Mouse (Mus musculus) 3134 (cell line): ENCODE results near the gene Slc24a3.

ENCODE experiments used
- DNase-seq: peaks from one replicate; pipeline ENCODE4 v3.0.0-alpha.2; 2011; ENCODE audit warnings: low spot score; ENCODE audit not compliant: insufficient read length; ENCODE audit errors: extremely low read depth

Gene Slc24a3

GRCm38 (mm10) chr2:145196501-145197042 is 29.0 kb downstream of the Slc24a3 start:
- no peak for DNase-seq

DNA sequence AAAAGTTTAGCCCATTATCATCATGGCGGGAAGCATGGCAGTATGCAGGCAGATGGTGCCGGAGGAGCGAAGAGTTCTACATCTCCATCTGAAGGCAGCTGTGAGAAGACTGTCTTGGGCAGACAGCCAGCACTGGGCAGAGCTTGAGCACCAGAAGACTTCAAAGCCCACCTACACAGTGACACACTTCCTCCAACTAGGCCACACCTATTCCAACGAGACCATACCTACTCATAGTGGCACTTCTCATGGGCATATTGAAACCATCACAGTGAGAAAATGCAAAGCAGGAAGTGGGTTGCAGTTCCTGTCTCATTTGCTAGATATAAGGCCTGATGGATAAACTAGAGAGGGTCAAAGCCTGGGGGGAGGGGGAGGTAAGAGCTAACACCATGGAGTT is 29.5 kb downstream of the Slc24a3 start:
- DNase-seq: no peak

GRCm38 (mm10) chr2:145213587-145213986 is 46.0 kb downstream of the Slc24a3 start:
- DNase-seq: no peak

DNA sequence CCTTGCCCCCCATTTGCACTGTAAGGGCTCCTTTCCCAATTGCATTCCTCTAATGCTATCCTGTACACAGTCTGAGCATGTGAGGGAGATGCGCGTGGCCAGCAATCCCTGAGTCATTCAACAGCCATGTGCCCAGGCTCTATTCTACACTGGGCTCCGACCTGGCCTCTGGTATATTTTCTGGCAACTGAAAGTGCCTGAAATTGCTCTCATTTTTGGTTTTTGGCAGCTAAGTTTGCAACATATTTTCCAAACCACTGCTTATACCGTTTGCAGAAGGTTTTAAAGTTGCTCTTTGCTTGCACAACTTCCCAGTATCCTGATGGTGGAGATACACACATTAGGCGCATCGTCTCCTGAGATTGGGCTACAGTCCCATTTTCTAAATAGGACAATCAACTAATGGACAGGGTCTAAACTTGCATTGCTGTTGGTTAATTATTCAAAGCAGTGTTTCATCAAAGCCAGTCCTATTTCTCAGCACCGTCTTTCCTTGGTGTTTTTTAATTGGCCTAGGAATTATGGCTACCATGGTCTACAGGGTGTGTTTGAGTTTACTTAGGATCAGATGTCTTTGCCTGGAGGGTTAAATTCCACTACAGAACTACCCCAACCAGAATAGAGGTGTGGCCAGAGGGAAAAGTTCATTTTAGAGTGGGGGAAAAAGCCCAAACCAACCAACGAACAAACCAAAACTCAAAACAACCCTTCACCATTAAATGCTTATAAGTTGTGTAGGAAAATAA is 46.7 kb downstream of the Slc24a3 start:
- peak; percentile 77 for DNase-seq

DNA sequence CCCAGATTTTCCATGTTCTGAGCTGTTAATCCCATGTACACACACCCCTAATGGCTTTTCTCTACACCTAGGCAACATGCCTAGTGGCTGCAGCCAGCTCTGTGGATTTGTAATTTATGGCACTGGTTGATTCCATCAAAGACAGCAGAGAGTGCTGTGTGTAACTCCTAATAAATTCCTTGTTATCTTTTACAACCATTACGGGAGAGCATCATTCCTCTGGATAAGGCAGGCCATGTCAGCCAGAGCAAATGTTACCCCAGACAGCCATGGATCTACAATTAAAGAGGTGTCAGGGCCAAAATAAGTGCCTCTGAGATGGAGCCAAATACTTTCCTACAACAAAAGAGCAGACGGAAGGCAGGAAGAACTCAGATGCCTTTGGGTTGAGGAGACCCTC is 49.0 kb downstream of the Slc24a3 start:
- DNase-seq: no peak

GRCm38 (mm10) chr2:145217422-145217821 is 49.9 kb downstream of the Slc24a3 start:
- DNase-seq: no peak

DNA sequence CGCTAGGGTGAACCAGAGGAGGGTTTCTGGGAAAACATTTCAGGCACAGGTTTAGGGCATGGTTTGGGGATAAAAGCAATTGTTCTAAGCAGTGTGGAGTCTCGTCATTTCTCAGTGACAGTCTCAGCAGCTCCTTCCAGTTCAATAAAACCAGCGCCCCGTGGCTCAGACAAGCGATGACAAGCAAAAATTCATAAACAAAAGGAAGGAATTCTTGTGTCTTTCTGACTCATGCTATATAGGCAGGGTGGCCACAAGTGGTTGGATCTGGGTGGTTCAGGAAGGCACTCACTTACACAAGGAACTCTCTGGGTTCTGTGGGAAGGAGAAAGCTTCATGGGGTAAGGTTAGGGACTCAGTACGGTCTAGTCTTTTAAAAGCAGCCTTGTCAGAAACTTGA is 51.7 kb downstream of the Slc24a3 start:
- DNase-seq: peak; percentile 65

GRCm38 (mm10) chr2:145223646-145224045 is 56.1 kb downstream of the Slc24a3 start:
- peak; percentile 80 for DNase-seq

- no peak for DNase-seq
These were observed 58.1 kb downstream of the Slc24a3 start for GRCm38 (mm10) chr2:145225640-145226039.

- DNase-seq: no peak
These were observed 58.5 kb downstream of the Slc24a3 start for GRCm38 (mm10) chr2:145226100-145226499.

- no peak for DNase-seq
These were observed 59.8 kb downstream of the Slc24a3 start for GRCm38 (mm10) chr2:145227351-145227750.

DNA sequence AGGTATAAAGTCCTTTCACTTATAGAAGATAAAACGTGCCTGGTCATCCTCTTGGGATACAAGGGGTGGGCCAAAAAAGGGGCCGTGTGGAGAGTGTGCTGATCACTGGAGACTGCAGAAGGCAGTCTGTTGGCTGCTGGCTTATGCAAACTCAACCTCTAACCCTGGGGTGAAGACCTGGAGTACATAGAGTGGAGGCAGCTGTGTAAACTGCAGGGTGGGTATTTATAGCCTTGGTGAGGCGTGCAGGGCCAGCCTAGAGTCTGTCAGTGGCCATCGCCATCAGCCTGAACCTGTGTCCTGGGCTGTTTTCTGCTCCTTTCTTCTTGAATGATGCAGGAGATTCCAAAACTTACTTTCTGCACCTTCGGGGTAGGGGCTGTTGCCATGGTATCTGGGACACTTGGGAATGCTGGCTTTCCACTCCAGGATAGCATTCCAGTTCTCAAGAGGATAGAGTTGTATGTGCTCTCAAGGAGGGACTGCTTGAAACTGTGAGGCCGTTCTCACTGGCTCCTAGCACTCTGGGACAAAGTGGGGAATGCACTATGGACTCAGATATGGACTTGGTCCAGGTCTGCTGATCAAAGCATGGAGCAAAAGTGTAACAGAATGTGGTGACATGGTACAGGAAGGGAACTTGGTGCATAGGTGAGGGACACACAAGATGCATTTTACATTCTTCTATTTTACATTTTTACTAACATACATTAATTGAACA is 65.4 kb downstream of the Slc24a3 start:
- no peak for DNase-seq

GRCm38 (mm10) chr2:145233547-145234398 is 66.2 kb downstream of the Slc24a3 start:
- DNase-seq: no peak

DNA sequence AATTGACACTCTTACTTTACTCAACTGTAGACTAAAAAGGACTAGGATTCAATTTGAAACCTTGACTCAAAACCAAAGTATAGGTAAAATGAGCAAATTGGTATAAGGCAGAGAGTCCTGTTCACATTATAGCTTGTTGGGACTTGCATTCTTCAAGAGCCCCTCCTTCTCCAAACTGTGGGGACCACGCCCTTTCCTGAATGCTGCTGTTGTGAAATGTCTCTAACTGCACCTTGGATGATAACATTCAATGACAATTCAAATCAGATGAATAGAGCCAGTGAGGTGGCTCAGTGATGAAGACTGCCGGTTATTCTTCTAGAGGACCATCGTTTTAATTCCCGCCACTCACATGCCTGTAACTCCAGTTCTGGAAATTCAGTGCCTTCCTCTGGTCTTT is 78.8 kb downstream of the Slc24a3 start:
- DNase-seq: no peak

DNA sequence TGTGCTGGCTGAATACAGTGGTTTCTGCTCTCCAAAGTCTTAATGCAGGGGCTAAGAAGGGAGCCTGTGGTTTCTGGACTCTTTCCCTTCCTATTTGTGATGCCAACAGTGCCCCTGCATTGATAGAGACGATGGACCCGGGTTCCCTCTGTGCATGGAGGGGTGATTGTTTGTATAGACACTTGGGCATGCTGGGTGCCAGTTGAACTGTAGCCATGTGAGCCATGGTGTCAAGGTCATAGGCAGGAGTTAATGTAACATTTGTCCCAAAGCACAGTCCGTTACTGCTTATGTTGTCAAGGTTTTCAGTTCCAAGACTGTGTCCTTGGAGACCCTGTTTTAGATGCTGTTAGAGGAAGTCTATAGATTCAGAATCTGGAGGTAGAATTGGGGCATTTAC is 80.6 kb downstream of the Slc24a3 start:
- no peak for DNase-seq

GRCm38 (mm10) chr2:145257332-145257731 is 89.8 kb downstream of the Slc24a3 start:
- peak; percentile 22 for DNase-seq

DNA sequence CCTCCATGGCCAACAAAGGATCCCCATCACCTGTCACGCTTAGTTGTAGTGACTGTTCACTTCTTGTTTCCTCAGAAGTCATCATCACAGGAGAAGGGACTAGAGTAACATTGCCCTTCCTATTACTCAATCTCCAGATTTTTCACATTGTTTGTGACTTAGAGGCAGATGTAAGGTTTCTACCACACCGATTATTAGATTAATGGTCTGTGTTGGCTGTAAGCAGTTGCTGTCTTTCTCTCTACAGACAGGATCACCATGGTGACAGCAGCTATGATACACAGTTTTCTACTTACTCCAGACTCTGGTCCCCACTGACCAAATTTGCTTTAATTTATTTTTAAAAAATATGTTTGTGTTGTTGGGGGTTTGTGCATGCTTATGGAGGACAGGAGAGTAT is 90.3 kb downstream of the Slc24a3 start:
- DNase-seq: no peak

DNA sequence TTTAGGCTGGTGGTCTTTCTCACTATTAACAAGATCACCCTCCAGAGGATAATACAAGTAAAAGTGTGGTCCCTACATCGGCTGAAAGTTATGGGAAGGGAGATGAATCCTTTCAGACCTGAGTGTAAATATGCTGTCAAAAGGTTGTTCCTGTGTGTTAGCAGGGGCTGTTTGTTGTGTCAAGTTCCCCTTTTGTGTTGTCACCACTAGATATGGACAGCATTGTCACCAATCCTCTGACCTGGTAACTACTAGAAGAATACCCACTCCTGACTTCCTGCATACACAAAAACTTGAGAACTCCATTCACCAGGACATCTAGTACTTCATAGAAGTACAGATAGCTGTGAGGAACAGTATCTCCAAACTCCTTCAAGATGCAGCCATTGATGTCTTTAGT is 93.0 kb downstream of the Slc24a3 start:
- DNase-seq: no peak

GRCm38 (mm10) chr2:145262153-145262552 is 94.6 kb downstream of the Slc24a3 start:
- DNase-seq: no peak

- DNase-seq: no peak
These were observed 99.2 kb downstream of the Slc24a3 start for GRCm38 (mm10) chr2:145266723-145267122.

DNA sequence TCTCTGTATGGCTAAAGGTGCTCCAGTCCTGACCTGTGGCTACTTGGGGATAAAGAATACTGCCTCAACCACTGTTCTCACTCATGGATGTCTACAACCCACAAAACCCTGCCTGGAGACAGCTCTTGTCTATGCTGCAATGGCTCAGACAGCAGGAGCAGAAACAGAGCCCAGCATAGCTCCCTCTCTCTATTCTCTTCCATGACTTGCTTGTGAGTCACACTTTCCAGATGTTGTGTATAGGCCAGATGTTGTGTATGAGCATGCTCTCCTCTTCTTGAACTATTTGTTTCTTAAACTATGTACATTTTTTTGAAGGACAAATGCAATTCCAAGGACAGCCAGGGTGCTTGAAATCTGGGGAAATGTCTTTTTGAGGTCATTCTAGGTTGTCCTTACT is 101.4 kb downstream of the Slc24a3 start:
- peak; percentile 37 for DNase-seq
